In the genomic region with DNA sequence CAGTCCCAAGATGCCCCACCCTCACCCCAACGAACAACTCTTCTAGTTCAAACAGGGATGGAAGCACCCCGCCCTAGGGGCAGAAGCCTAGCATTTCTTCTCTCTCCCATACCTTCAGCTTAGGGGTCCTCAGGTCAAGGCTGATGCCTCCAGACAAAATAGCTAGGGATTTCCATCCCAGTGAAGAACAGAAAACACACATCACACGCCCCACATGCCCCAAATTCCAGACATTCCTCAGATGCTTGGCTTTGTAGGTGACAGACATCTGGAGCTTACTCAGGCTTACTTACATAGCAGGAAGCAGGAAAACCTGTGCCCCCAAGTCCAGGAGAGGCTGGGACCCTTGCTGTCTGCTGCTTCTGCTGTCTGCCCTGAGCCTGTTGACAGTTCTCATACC, we compare ENCODE assay signal across 10 mouse cellular contexts.
DNase-seq lines count a peak whose midpoint lies in the region; ATAC-seq and TF ChIP-seq lines count a peak whose summit lies in the region.
"Had no signal": no experiment of that assay in that cellular context is flagged by ENCODE, and none has a peak within 500 bp of the region (broad histone marks: within the 10 kb centered on the region; RNA-seq: fewer than 3 reads in every experiment).

No protein-coding gene starts in this region.

- no peaks in the 10 kb centered on the region for H3K9me3 ChIP-seq in midbrain, embryonic 10.5 days (replicated peaks)
- no peaks in the 10 kb centered on the region for H3K9me3 ChIP-seq in midbrain, embryonic 11.5 days (ENCODE audit: control insufficient read depth, low read length)

- H3K27me3 ChIP-seq in midbrain, embryonic 10.5 days (ENCODE audit: low read depth, poor library complexity, severe bottlenecking), result no peaks in the 10 kb centered on the region
- no peaks in the 10 kb centered on the region for H3K27me3 ChIP-seq in midbrain, embryonic 11.5 days (ENCODE audit: control insufficient read depth, insufficient read depth, low read length)
- no peaks in the 10 kb centered on the region for H3K27me3 ChIP-seq in kidney, adult 2 months (replicated peaks; ENCODE audit: control insufficient read depth, insufficient read depth, low read length)
- H3K27me3 ChIP-seq in myocyte (ENCODE audit: control insufficient read depth, insufficient read depth, insufficient read length), result no peaks in the 10 kb centered on the region

- TF ChIP-seq POLR2A in kidney, adult 2 months (IDR thresholded peaks at IDR 0.05; ENCODE audit: low read depth, low read length), result no peak
- no peak for TF ChIP-seq POLR2A in myocyte (IDR thresholded peaks at IDR 0.05; ENCODE audit: insufficient read length, low read depth)

- no peaks in the 10 kb centered on the region for H3K36me3 ChIP-seq in midbrain, embryonic 10.5 days
- no peaks in the 10 kb centered on the region for H3K36me3 ChIP-seq in midbrain, embryonic 11.5 days (ENCODE audit: control insufficient read depth, insufficient read depth, low read length)
- no peaks in the 10 kb centered on the region for H3K36me3 ChIP-seq in kidney, adult 2 months (ENCODE audit: control insufficient read depth, insufficient read depth, low read length)
- no peaks in the 10 kb centered on the region for H3K36me3 ChIP-seq in myocyte (ENCODE audit: control insufficient read depth, insufficient read depth)

- H3K27ac ChIP-seq in gastrocnemius, adult 2 months, result 0 out of 2 replicates have a peak overlapping the region, but pooled peaks have one; percentile 10
- H3K27ac ChIP-seq in midbrain, embryonic 10.5 days (replicated peaks), result peak overlapping the region; percentile 33; the same call in 1 of the 2 replicates
- H3K27ac ChIP-seq in midbrain, embryonic 11.5 days (ENCODE audit: low read depth, low read length), result no peak overlapping the region
- no peak overlapping the region; the same call in 1 of the 2 replicates for H3K27ac ChIP-seq in kidney, adult 2 months (ENCODE audit: insufficient read depth, low read depth, low read length)
- H3K27ac ChIP-seq: hindbrain, embryonic 14.5 days; liver, embryonic 14.5 days had no signal

- H3K4me3 ChIP-seq in gastrocnemius, adult 2 months, result no peak overlapping the region
- H3K4me3 ChIP-seq in midbrain, embryonic 10.5 days, result no peak overlapping the region
- no peak overlapping the region for H3K4me3 ChIP-seq in midbrain, embryonic 11.5 days (ENCODE audit: low read depth, low read length)
- no peak overlapping the region for H3K4me3 ChIP-seq in kidney, adult 2 months (ENCODE audit: insufficient read depth, low read depth, low read length)
- no peak overlapping the region for H3K4me3 ChIP-seq in myocyte

- intact Hi-C loops in gastrocnemius, adult 2 months (cut with DNase I), result no loop called here
- intact Hi-C loops in gastrocnemius, postnatal 36 days (cut with DNase I), result no loop called here

- DNase-seq in gastrocnemius, adult 2 months, result no peak
- no peak for DNase-seq in gastrocnemius, postnatal 36 days
- no peak for DNase-seq in midbrain, embryonic 10.5 days (ENCODE audit: low spot score)
- DNase-seq in midbrain, embryonic 11.5 days (ENCODE audit: low spot score, missing footprints), result no peak
- peak; percentile 50 for DNase-seq in kidney, adult 2 months
- no peak for DNase-seq in testis, postnatal 14 days (ENCODE audit: low spot score)
- DNase-seq in thymus, postnatal 36 days, result no peak

- H3K79me2 ChIP-seq in myocyte (ENCODE audit: control insufficient read depth, insufficient read depth), result no peaks in the 10 kb centered on the region

- no peak overlapping the region for H3K4me2 ChIP-seq in midbrain, embryonic 11.5 days
- H3K4me2 ChIP-seq in myocyte (ENCODE audit: low read depth), result peak overlapping the region; percentile 55
- H3K4me2 ChIP-seq: hindbrain, embryonic 14.5 days had no signal

- peaks cover 21% of the 10 kb centered on the region for H3K4me1 ChIP-seq in midbrain, embryonic 10.5 days
- H3K4me1 ChIP-seq in midbrain, embryonic 11.5 days (ENCODE audit: control insufficient read depth, insufficient read depth, low read length), result no peaks in the 10 kb centered on the region; the same call in 1 of the 2 replicates
- 0 out of 2 replicates have a peak, but pooled peaks cover 2% of the 10 kb centered on the region for H3K4me1 ChIP-seq in kidney, adult 2 months (ENCODE audit: control insufficient read depth, insufficient read depth, low read length)

- H3ac ChIP-seq in myocyte (ENCODE audit: control insufficient read depth, insufficient read length), result no peak overlapping the region

- ATAC-seq in midbrain, embryonic 11.5 days (ENCODE audit: low FRiP score), result no peak

- 8% methylated on average over 3 of the region's 3 CpGs for WGBS in midbrain, embryonic 10.5 days
- WGBS in midbrain, embryonic 11.5 days, result 14% methylated on average over 3 of the region's 3 CpGs
- 35% methylated on average over 3 of the region's 3 CpGs for WGBS in kidney, adult 2 months

- TF ChIP-seq CTCF in gastrocnemius, adult 2 months (IDR thresholded peaks at IDR 0.05), result no peak
- TF ChIP-seq CTCF in kidney, adult 2 months (conservative IDR thresholded peaks at IDR 0.05; ENCODE audit: insufficient read depth, insufficient read length, low read depth, low read length), result no peak

- H3K9ac ChIP-seq in midbrain, embryonic 11.5 days (ENCODE audit: low read length), result no peak overlapping the region
- H3K9ac ChIP-seq: hindbrain, embryonic 14.5 days; liver, embryonic 14.5 days had no signal

TF ChIP-seq in myocyte, 11 proteins besides CTCF, POLR2A, EP300 and RAD21:
- TF ChIP-seq MYOD1 (IDR thresholded peaks at IDR 0.05; ENCODE audit: control insufficient read depth in 1 of 3, insufficient read length in 2 of 3, low read depth in 2 of 3), result peak in 2 of 3 experiments; percentile 32 to 46
- TF ChIP-seq POLR2AphosphoS2 (IDR thresholded peaks at IDR 0.05; ENCODE audit: insufficient read length, low read depth), result no peak
- peak in 1 of 3 experiments; percentile 44 for TF ChIP-seq MYOG (IDR thresholded peaks at IDR 0.05; ENCODE audit: control insufficient read depth in 1 of 3, insufficient read depth in 1 of 3, insufficient read length in 2 of 3, low read depth in 2 of 3)
TF ChIP-seq in myocyte: peak in this region for 2.

Comparison
In these comparisons a context has a peak if more than half of its experiments do, and no peak if none do; other contexts are left out.
1. H3K27ac ChIP-seq: peak in gastrocnemius, adult 2 months (single experiment) and midbrain, embryonic 10.5 days (single experiment); none in midbrain, embryonic 11.5 days (single experiment) and kidney, adult 2 months (single experiment).